Mouse (Mus musculus): ENCODE measurements around the gene 2700049A03Rik. TPM values are rescaled to one million over a fixed set of nuclear protein-coding genes. Genes with fewer than 3 reads are reported as not detected.

2700049A03Rik gene
- polyA plus RNA-seq, 1 experiment = 1.7 TPM

DNA sequence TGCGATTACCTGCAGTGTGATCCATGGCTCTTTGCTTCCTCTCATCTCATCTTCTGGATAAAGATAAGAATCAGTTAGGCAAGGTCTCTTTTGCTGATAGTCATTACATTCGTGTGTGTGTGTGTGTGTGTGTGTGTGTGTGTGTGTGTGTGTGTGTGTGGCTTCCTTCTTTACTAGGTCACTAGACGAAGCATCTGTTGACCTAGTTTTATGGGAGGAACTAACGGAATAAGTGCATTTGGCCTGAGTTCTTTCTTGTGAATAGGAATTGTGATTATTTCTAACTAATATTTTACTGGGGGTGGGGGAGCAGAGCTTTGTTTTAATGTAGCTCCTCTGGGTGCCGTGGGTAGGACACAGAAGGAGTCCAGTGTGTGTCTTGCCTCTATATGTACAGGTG, 96.8 kb downstream of the 2700049A03Rik start:
- no peak overlapping the region for H3K27ac ChIP-seq (ENCODE audit: insufficient read depth, low read length)
- H3K36me3 ChIP-seq (ENCODE audit: control insufficient read depth, insufficient read depth, low read length) = no peaks in the 10 kb centered on the region
- no peaks in the 10 kb centered on the region for H3K4me1 ChIP-seq (ENCODE audit: control insufficient read depth, insufficient read depth, insufficient read length)
- 82% methylated on average over 5 of the region's 5 CpGs for WGBS
- DNase-seq (ENCODE audit: low read depth in 1 of 2, low spot score in 2 of 2) = no peak
- no peak for TF ChIP-seq POLR2A (IDR thresholded peaks at IDR 0.05; ENCODE audit: low read depth, low read length)
- no peaks in the 10 kb centered on the region for H3K27me3 ChIP-seq (ENCODE audit: control insufficient read depth, insufficient read depth, low read length)
- no peak overlapping the region for H3K4me3 ChIP-seq (ENCODE audit: extremely low read depth, insufficient read depth, insufficient read length)

DNA sequence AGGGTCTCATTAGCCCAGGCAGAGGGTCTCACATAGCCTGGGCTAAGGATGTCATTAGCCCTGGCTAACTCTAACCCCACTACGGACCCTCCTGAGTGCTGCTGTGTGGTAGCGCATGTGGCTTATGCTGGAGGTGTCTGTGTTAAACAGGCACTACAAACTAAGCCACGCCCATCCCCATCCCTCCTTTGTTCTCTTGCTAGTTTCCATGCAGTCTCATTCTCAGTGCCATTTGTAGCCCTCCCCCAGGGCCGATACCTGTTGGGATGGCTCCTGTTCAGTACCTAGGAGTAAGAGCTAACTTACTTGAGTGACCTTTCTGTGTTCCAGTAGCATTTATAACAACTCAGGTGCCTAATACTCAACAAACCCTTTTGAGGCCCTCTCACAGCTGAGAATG, 100.4 kb downstream of the 2700049A03Rik start:
- no peaks in the 10 kb centered on the region for H3K27me3 ChIP-seq (ENCODE audit: control insufficient read depth, insufficient read depth, low read length)
- WGBS = 93% methylated on average over 4 of the region's 4 CpGs
- DNase-seq (ENCODE audit: low read depth in 1 of 2, low spot score in 2 of 2) = no peak
- H3K4me1 ChIP-seq (ENCODE audit: control insufficient read depth, insufficient read depth, insufficient read length) = no peaks in the 10 kb centered on the region
- H3K4me3 ChIP-seq (ENCODE audit: extremely low read depth, insufficient read depth, insufficient read length) = no peak overlapping the region
- H3K27ac ChIP-seq (ENCODE audit: insufficient read depth, low read length) = no peak overlapping the region
- H3K36me3 ChIP-seq (ENCODE audit: control insufficient read depth, insufficient read depth, low read length) = 0 out of 2 replicates have a peak, but pooled peaks cover 1% of the 10 kb centered on the region
- TF ChIP-seq POLR2A (IDR thresholded peaks at IDR 0.05; ENCODE audit: low read depth, low read length) = no peak
- no peak for TF ChIP-seq CTCF (IDR thresholded peaks at IDR 0.05; ENCODE audit: extremely low read depth, insufficient read depth, insufficient read length, insufficient replicate concordance)

DNA sequence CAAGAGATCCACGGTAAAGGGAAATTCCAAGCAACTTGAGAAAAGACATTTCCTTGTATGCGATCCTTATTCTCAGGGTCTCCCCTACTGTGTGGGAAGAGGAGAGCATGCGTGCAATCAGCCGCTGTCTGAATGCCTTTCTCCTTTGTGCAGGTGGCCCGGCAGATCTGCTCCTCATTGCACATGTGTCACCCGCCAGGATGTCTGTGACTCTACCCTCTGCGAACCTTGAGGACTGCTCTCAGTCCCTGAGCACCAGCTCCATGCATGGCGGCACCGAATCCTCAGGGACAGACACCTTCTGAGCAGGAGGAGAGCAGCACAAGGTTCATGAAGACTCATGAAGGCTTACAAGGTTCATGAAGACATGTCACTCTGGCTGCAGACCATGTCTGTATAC, 106.1 kb downstream of the 2700049A03Rik start:
- no peak for TF ChIP-seq POLR2A (IDR thresholded peaks at IDR 0.05; ENCODE audit: low read depth, low read length)
- no peak for TF ChIP-seq CTCF (IDR thresholded peaks at IDR 0.05; ENCODE audit: extremely low read depth, insufficient read depth, insufficient read length, insufficient replicate concordance)
- DNase-seq (ENCODE audit: low read depth in 1 of 2, low spot score in 2 of 2) = no peak
- no peaks in the 10 kb centered on the region for H3K4me1 ChIP-seq (ENCODE audit: control insufficient read depth, insufficient read depth, insufficient read length)
- H3K36me3 ChIP-seq (ENCODE audit: control insufficient read depth, insufficient read depth, low read length) = peaks cover 5% of the 10 kb centered on the region; the same call in 1 of the 2 replicates
- H3K4me3 ChIP-seq (ENCODE audit: extremely low read depth, insufficient read depth, insufficient read length) = no peak overlapping the region
- H3K27ac ChIP-seq (ENCODE audit: insufficient read depth, low read length) = no peak overlapping the region
- 93% methylated on average over 9 of the region's 9 CpGs for WGBS
- no peaks in the 10 kb centered on the region for H3K27me3 ChIP-seq (ENCODE audit: control insufficient read depth, insufficient read depth, low read length)

DNA sequence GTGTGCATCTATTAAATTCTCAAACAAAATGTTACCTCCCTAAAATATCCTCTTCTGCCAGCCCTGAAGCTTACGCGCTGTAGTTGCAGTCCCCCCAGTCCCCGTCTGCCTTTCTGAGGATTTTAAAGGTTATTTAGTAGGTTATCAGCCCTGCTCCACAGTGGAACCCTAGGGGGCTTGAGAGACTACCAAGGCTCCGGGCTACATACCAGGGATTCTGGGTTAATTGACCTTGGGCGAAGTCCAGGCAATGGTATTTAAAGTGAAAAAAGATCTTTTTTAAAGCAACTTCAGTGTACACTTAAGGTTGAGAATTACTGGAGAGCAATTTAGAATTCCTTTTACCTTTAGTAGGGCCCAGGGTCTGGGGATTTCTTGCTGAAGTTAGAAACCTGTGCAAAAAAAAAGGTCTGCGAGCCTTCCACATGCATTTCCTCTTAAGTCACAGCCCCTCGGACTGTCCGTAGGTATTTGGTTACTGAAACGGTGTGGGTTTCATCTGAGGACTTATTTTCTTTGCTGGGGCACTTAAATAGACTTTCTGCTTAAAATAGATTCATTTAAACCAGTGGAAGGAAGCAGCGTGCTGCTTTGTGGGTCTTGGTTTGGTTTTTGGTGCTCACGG, 108.2 kb downstream of the 2700049A03Rik start:
- Histone ChIP-seq H3K4me3 (ENCODE audit: extremely low read depth, insufficient read depth, insufficient read length) (no peak overlapping the region), H3K36me3 (ENCODE audit: control insufficient read depth, insufficient read depth, low read length) (peaks cover 5% of the 10 kb centered on the region; the same call in 1 of the 2 replicates), H3K27ac (ENCODE audit: insufficient read depth, low read length) (no peak overlapping the region), H3K27me3 (ENCODE audit: control insufficient read depth, insufficient read depth, low read length) (no peaks in the 10 kb centered on the region), H3K4me1 (ENCODE audit: control insufficient read depth, insufficient read depth, insufficient read length) (no peaks in the 10 kb centered on the region)
- no peak for DNase-seq (ENCODE audit: low read depth in 1 of 2, low spot score in 2 of 2)
- TF ChIP-seq POLR2A (IDR thresholded peaks at IDR 0.05; ENCODE audit: low read depth, low read length) (no peak), CTCF (IDR thresholded peaks at IDR 0.05; ENCODE audit: extremely low read depth, insufficient read depth, insufficient read length, insufficient replicate concordance) (no peak)
- 58% methylated on average over 11 of the region's 11 CpGs for WGBS

- H3K4me1 ChIP-seq (ENCODE audit: control insufficient read depth, insufficient read depth, insufficient read length) = no peaks in the 10 kb centered on the region
- TF ChIP-seq CTCF (IDR thresholded peaks at IDR 0.05; ENCODE audit: extremely low read depth, insufficient read depth, insufficient read length, insufficient replicate concordance) (no peak), POLR2A (IDR thresholded peaks at IDR 0.05; ENCODE audit: low read depth, low read length) (no peak)
- H3K4me3 ChIP-seq (ENCODE audit: extremely low read depth, insufficient read depth, insufficient read length) = no peak overlapping the region
- no peak overlapping the region for H3K27ac ChIP-seq (ENCODE audit: insufficient read depth, low read length)
- DNase-seq (ENCODE audit: low read depth in 1 of 2, low spot score in 2 of 2) = no peak
- 83% methylated on average over 8 of the region's 8 CpGs for WGBS
- H3K27me3 ChIP-seq (ENCODE audit: control insufficient read depth, insufficient read depth, low read length) = no peaks in the 10 kb centered on the region
- H3K36me3 ChIP-seq (ENCODE audit: control insufficient read depth, insufficient read depth, low read length) = peaks cover 4% of the 10 kb centered on the region; the same call in 1 of the 2 replicates
Measured at GRCm38 (mm10) chr12:71247191-71247590, 110.5 kb downstream of the 2700049A03Rik start.

DNA sequence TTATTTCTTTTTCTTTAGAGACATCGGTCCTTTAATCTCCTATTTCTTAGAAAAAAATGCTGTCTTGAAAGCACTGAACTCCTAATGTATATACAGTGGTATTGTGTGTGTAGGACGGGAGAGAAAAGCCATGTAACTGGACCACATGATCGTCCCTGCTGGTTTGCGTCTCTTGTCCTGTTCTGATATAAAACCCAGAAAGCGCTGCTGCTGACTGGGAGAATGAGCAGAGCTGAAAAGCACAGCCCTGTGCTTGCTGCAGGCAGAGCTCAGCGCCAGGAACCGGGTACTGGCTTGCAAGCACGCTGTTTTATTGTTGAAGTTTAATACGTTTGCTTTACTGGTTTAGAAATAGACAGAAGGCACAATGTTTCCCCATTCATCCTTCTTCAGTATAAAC, 112.7 kb downstream of the 2700049A03Rik start:
- Histone ChIP-seq H3K27ac (ENCODE audit: insufficient read depth, low read length) (no peak overlapping the region), H3K27me3 (ENCODE audit: control insufficient read depth, insufficient read depth, low read length) (no peaks in the 10 kb centered on the region), H3K4me3 (ENCODE audit: extremely low read depth, insufficient read depth, insufficient read length) (no peak overlapping the region), H3K36me3 (ENCODE audit: control insufficient read depth, insufficient read depth, low read length) (no peaks in the 10 kb centered on the region), H3K4me1 (ENCODE audit: control insufficient read depth, insufficient read depth, insufficient read length) (no peaks in the 10 kb centered on the region)
- WGBS = 83% methylated on average over 9 of the region's 9 CpGs
- TF ChIP-seq CTCF (IDR thresholded peaks at IDR 0.05; ENCODE audit: extremely low read depth, insufficient read depth, insufficient read length, insufficient replicate concordance) (no peak), POLR2A (IDR thresholded peaks at IDR 0.05; ENCODE audit: low read depth, low read length) (no peak)
- no peak for DNase-seq (ENCODE audit: low read depth in 1 of 2, low spot score in 2 of 2)

DNA sequence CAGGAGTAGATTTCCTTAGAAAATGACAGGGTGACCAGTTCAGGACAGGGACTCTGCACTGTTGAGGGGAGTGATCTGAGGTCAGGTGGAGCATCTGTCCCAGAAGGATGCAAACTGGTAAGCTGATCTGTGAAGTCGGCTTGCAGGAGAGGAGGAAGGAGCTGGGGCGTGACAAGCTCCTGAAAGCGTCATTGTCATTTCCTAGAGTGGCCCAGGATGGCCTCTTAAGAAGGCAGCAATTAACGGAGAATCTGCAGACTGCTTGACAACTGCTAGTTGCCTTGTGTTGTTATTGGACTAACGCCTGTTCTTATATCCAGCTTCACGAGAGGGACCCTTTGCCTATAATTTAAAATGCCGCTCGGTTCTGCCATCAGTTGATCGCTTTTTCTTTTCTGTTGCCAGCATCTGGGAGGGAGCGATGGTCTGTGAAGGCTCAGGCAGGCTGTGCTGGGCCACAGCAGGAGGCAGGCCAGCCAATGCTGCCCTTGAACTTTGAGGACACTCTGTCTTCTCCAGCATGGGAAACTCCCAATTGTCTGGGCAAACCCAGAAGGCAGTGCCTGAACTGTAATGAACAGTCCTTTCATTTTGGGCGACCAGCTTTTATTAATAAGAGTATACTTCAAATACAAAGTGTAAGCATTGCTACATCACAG, 116.0 kb downstream of the 2700049A03Rik start:
- DNase-seq (ENCODE audit: low read depth in 1 of 2, low spot score in 2 of 2) = no peak
- WGBS = 80% methylated on average over 11 of the region's 11 CpGs
- TF ChIP-seq POLR2A (IDR thresholded peaks at IDR 0.05; ENCODE audit: low read depth, low read length) (no peak), CTCF (IDR thresholded peaks at IDR 0.05; ENCODE audit: extremely low read depth, insufficient read depth, insufficient read length, insufficient replicate concordance) (no peak)
- no peaks in the 10 kb centered on the region for H3K36me3 ChIP-seq (ENCODE audit: control insufficient read depth, insufficient read depth, low read length)
- no peak overlapping the region for H3K4me3 ChIP-seq (ENCODE audit: extremely low read depth, insufficient read depth, insufficient read length)
- no peaks in the 10 kb centered on the region for H3K27me3 ChIP-seq (ENCODE audit: control insufficient read depth, insufficient read depth, low read length)
- no peak overlapping the region for H3K27ac ChIP-seq (ENCODE audit: insufficient read depth, low read length)
- no peaks in the 10 kb centered on the region for H3K4me1 ChIP-seq (ENCODE audit: control insufficient read depth, insufficient read depth, insufficient read length)
